In genomic region chr17:27721125-27721664, GRCm38 (mm10) we compare ENCODE assay signal across 13 mouse cellular contexts. TPM values are rescaled to one million over a fixed set of nuclear protein-coding genes. Genes with fewer than 3 reads are reported as not detected.
DNase-seq lines count a peak whose midpoint lies in the region; TF ChIP-seq lines count a peak whose summit lies in the region.
"Had no signal": no experiment of that assay in that cellular context is flagged by ENCODE, and none has a peak within 500 bp of the region (broad histone marks: within the 10 kb centered on the region; RNA-seq: fewer than 3 reads in every experiment).

No protein-coding gene starts in this region.

- no peak for TF ChIP-seq CTCF in heart, adult 2 months (IDR thresholded peaks at IDR 0.05)

- no peaks in the 10 kb centered on the region for H3K4me1 ChIP-seq in heart, adult 2 months (ENCODE audit: control insufficient read depth, insufficient read depth, low read length)
- peaks cover 26% of the 10 kb centered on the region for H3K4me1 ChIP-seq in heart, embryonic 10.5 days

- H3K27ac ChIP-seq in heart, adult 2 months = no peak overlapping the region
- no peak overlapping the region for H3K27ac ChIP-seq in heart, embryonic 10.5 days
- H3K27ac ChIP-seq: kidney, embryonic 15.5 days; midbrain, embryonic 13.5 days had no signal

- H3K36me3 ChIP-seq in heart, adult 2 months (ENCODE audit: control insufficient read depth, insufficient read depth, low read length) = no peaks in the 10 kb centered on the region
- H3K36me3 ChIP-seq in heart, embryonic 10.5 days = no peaks in the 10 kb centered on the region
- H3K36me3 ChIP-seq: kidney, embryonic 15.5 days; midbrain, embryonic 13.5 days had no signal

- no peak overlapping the region for H3K4me3 ChIP-seq in heart, adult 2 months
- H3K4me3 ChIP-seq in heart, embryonic 10.5 days = no peak overlapping the region
- H3K4me3 ChIP-seq: kidney, embryonic 15.5 days; midbrain, embryonic 13.5 days had no signal

- TF ChIP-seq EP300 in heart, adult 2 months (IDR thresholded peaks at IDR 0.05; ENCODE audit: insufficient read depth, low read depth, low read length) = no peak

- H3K79me2 ChIP-seq in heart, adult 2 months (replicated peaks; ENCODE audit: control insufficient read depth, insufficient read depth, low read length) = no peaks in the 10 kb centered on the region

- WGBS in heart, adult 2 months = 68% methylated on average over 9 of the region's 9 CpGs
- WGBS in heart, embryonic 10.5 days = 77% methylated on average over 9 of the region's 9 CpGs

- intact Hi-C loops in heart, adult 2 months (cut with DNase I) = no loop called here
- intact Hi-C loops in left cerebral cortex, postnatal 25 days (cut with DNase I) = no loop called here
- intact Hi-C loops in left cerebral cortex, postnatal 10 days (cut with DNase I) = no loop called here

- no peak for TF ChIP-seq POLR2A in heart, adult 2 months (IDR thresholded peaks at IDR 0.05; ENCODE audit: insufficient read depth, low read depth, low read length)

- H3K27me3 ChIP-seq in heart, adult 2 months (ENCODE audit: control insufficient read depth, insufficient read depth, low read length) = no peaks in the 10 kb centered on the region
- peaks cover 84% of the 10 kb centered on the region for H3K27me3 ChIP-seq in heart, embryonic 10.5 days (ENCODE audit: insufficient read depth, poor library complexity, severe bottlenecking)

- H3K9ac ChIP-seq in heart, adult 2 months (ENCODE audit: low read depth, low read length) = no peak overlapping the region
- H3K9ac ChIP-seq: kidney, embryonic 15.5 days; midbrain, embryonic 13.5 days had no signal

- DNase-seq in heart, adult 2 months = peak; percentile 32 to 48
- DNase-seq in heart, embryonic 10.5 days (ENCODE audit: low spot score) = no peak
- DNase-seq in right cerebral cortex, postnatal 10 days (ENCODE audit: low spot score in 2 of 2) = peak; percentile 65 to 77
- DNase-seq in right cerebral cortex, postnatal 36 days (ENCODE audit: low spot score in 2 of 2) = no peak
- DNase-seq in cerebellum, postnatal 10 days = peak; percentile 97 to 98
- no peak for DNase-seq in left cerebral cortex, postnatal 25 days (ENCODE audit: low spot score in 2 of 2)
- DNase-seq in left cerebral cortex, postnatal 10 days (ENCODE audit: extremely low spot score in 1 of 2, low spot score in 2 of 2) = no peak
- no peak for DNase-seq in natural killer cell, adult 2 months (ENCODE audit: low spot score in 2 of 2)
- DNase-seq: layer of hippocampus, postnatal 36 days; liver had no signal

- no peaks in the 10 kb centered on the region for H3K9me3 ChIP-seq in heart, embryonic 10.5 days
- H3K9me3 ChIP-seq: kidney, embryonic 15.5 days; midbrain, embryonic 13.5 days had no signal

RNA-seq across cellular contexts. Expression of gene Spdef, which starts 7.6 kb away (rescaled TPM):
- not detected for total RNA-seq in heart, adult 2 months (2021)
- polyA plus RNA-seq in heart, adult 2 months (2012; rRNA removed) = 0.09 and 0.21 TPM in 2 replicates
- polyA plus RNA-seq in heart, embryonic 10.5 days (2016; fragmentation: Nextera tagmentation; extraction: Ambion mirVana) = 0.11 and 0.33 TPM in 2 replicates
- under 1 TPM in 1 of 2 experiments, not detected in 1; 0.21 TPM for total RNA-seq in left cerebral cortex, postnatal 25 days (2021)
- 1 to 10 TPM; 1.3 to 2.0 TPM for total RNA-seq in left cerebral cortex, postnatal 10 days (2021)
- total RNA-seq: heart, postnatal 36 days had no signal

Comparison
In these comparisons a context has a peak if more than half of its experiments do, and no peak if none do; other contexts are left out.
1. DNase-seq: peak in heart, adult 2 months (2 of 2), right cerebral cortex, postnatal 10 days (2 of 2) and cerebellum, postnatal 10 days (2 of 2); none in heart, embryonic 10.5 days (single experiment), right cerebral cortex, postnatal 36 days (0 of 2), left cerebral cortex, postnatal 25 days (0 of 2), left cerebral cortex, postnatal 10 days (0 of 2) and natural killer cell, adult 2 months (0 of 2).